Mouse (Mus musculus) bone marrow macrophage, adult 2 months (primary cell): ENCODE results near the gene Itm2b. TPM values are rescaled to one million over a fixed set of nuclear protein-coding genes. Genes with fewer than 3 reads are reported as not detected.

Experiments
- H3K27ac ChIP-seq: 2 replicates; pipeline ENCODE4 v1.5.1; 2012; ENCODE audit warnings: low read depth, low read length; ENCODE audit not compliant: insufficient read depth
- H3K4me1 ChIP-seq: 2 replicates; pipeline ENCODE4 v1.6.1; 2012; ENCODE audit warnings: low read length; ENCODE audit not compliant: control insufficient read depth, insufficient read depth
- H3K4me3 ChIP-seq: 2 replicates; pipeline ENCODE4 v1.5.1; 2012; ENCODE audit warnings: mild to moderate bottlenecking, low read length, moderate library complexity; ENCODE audit not compliant: insufficient read depth
- CTCF ChIP-seq: IDR thresholded peaks from 2 replicates; pipeline ENCODE4 v1.5.1; 2012; ENCODE audit warnings: low read depth, mild to moderate bottlenecking, low read length, moderate library complexity
- POLR2A ChIP-seq: IDR thresholded peaks from 2 replicates; pipeline ENCODE4 v1.6.1; 2012; ENCODE audit warnings: mild to moderate bottlenecking, low read depth, low read length, borderline replicate concordance
- polyA plus RNA-seq: library from polyadenylated mRNA; stranded (reverse); fragments of >200 nt; gene quantifications from 2 replicates; pipeline ENCODE4 v1.2.4, GENCODE M21; 2012; ENCODE audit not compliant: missing spikeins, insufficient read depth, insufficient read length

The Itm2b gene
- polyA plus RNA-seq, 1 experiment, result 6,469 TPM

DNA sequence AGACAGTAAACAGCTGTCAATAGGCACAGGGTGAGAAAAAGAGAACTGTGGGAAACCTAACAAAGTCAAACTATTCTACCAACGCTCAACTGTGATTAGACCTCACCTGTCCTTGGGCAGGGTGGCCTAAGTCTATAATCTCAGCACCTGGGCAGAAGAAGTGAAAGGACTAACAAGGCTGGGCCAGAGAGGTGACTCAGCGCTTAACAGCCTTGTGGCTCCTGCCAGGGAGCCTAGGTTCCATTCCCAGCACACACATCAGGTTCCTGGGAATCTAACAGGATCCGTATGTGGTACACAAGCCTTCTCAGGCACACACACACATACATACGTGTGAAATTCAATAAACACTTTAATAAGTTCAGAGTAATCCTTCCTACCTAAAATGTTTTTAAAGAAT is 13.5 kb downstream of the Itm2b start:
- TF ChIP-seq POLR2A (no peak), CTCF (no peak)
- Histone ChIP-seq H3K27ac (no peak overlapping the region), H3K4me1 (peaks cover 8% of the 10 kb centered on the region; the same call in 1 of the 2 replicates), H3K4me3 (no peak overlapping the region)

DNA sequence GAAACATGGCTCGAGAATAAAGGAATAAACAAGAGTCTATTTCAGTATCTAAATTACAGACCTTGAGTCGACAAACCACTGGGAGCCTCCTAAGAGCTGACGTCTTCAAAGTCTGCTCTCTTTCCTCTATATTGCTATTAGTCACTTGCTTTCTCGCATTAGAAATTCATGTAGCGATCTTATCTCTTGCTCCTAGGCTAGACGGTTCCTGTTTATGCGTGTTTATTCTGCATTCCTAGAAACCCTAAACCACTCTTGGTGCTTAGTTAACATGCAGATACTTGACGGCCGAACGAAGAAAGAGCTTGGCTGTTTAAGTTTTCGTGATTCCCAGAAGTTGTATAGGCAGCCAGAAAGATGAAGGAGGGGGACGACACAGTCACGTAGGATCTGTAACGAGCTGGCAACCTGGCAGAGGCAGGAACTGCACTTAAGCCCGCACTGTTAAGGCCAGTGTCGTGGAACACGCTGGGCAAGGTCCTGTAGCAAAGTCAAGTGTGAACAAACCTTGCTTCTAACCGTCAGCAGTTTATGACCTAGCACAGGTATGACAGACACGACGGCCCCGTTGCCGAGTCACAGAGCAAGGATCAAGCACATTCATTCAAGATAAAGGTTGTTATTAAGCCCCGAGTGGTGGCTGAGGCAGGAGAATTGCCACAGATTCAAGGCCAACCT is 14.3 kb downstream of the Itm2b start:
- H3K4me3 ChIP-seq, result no peak overlapping the region
- TF ChIP-seq CTCF (no peak), POLR2A (no peak)
- no peak overlapping the region for H3K27ac ChIP-seq
- peaks cover 8% of the 10 kb centered on the region; the same call in 1 of the 2 replicates for H3K4me1 ChIP-seq

DNA sequence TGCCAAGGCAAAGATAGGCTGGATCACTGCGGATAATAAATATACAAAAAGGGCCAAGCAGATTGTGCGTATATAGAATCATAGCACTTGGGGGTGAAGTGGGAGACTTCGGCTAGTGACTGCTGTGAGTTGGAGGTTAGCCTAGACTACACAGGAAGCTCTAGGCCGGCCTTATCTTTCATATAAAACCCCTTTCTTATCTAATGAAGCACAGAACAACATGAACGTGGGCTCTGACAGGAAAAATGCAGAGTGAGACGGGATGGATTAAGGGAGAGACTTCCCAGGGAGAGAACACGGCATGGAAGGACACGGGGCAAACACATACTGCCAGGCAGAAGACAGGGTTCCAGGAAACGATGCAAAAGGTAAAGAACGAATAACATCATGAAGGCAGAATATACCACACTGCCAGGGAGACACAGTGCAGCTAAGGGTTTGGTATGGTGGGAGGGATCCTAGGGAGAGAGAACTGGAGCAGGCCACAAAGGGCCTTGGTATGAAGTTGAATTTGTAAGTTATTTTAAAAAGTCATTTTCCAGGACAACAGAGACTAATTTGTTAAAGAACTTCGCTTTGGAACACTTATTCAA is 14.9 kb downstream of the Itm2b start:
- Histone ChIP-seq H3K27ac (no peak overlapping the region), H3K4me3 (no peak overlapping the region), H3K4me1 (peaks cover 6% of the 10 kb centered on the region; the same call in 1 of the 2 replicates)
- TF ChIP-seq POLR2A, result no peak
- no peak for TF ChIP-seq CTCF

DNA sequence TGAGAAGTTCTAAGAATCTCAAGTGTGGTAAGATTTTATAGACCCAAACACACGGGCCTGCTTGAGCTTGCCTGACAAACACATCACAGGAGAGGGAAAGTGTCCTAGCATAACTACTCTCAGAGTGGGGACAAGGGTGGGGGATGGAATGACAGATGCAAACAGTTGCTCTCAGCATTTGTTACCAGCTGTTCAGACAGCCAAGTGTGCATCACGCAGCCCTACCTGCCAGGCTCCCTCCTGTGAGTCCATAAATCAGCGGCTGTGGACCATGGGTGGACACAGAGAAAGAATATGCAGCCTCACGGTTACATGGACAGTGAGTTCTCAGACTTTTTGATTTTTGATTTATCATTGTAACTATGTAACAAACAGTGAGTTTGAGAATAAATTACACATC is 15.5 kb downstream of the Itm2b start:
- H3K4me3 ChIP-seq, result no peak overlapping the region
- TF ChIP-seq POLR2A, result no peak
- TF ChIP-seq CTCF, result no peak
- peaks cover 3% of the 10 kb centered on the region; the same call in 1 of the 2 replicates for H3K4me1 ChIP-seq
- no peak overlapping the region for H3K27ac ChIP-seq

DNA sequence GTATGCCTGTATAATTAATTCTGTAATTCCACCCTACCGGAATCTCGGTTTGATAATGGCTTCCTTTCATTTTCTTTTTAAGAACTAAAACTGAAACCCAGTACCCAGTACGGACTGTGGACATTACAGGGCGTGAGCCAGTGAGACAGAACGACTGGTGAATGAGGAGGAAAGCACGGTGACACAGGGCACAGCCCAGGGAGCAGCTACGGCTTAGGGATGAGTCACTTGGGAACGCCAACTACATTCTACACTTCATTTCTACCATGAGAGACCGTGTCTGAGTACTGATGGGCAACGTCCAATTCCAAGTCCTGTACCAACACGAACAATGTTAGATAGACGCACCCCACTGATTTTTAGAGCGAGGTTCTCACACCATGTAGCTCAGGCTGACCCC is 16.1 kb downstream of the Itm2b start:
- Histone ChIP-seq H3K27ac (no peak overlapping the region), H3K4me1 (no peaks in the 10 kb centered on the region), H3K4me3 (no peak overlapping the region)
- TF ChIP-seq CTCF, result no peak
- no peak for TF ChIP-seq POLR2A

DNA sequence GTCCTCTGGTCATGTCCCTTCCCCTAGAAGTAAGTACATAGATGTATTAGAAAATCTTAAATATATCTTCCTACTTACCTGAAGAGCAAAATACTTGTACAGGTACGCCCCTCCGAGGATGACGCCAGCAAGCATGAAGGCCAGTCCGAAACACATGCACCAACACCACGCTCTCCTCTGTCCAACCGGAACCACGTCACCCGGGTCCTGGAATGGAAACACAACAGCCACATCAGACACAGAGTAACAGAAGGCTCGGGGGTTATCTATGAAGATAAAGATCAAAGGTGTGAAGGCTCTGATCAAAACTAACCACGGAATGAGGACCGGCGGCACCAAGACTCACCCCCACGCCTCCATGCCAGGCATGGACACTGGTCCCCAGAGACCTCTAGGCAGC is 16.9 kb downstream of the Itm2b start:
- no peak overlapping the region for H3K27ac ChIP-seq
- TF ChIP-seq POLR2A (no peak), CTCF (no peak)
- no peaks in the 10 kb centered on the region for H3K4me1 ChIP-seq
- H3K4me3 ChIP-seq, result no peak overlapping the region

DNA sequence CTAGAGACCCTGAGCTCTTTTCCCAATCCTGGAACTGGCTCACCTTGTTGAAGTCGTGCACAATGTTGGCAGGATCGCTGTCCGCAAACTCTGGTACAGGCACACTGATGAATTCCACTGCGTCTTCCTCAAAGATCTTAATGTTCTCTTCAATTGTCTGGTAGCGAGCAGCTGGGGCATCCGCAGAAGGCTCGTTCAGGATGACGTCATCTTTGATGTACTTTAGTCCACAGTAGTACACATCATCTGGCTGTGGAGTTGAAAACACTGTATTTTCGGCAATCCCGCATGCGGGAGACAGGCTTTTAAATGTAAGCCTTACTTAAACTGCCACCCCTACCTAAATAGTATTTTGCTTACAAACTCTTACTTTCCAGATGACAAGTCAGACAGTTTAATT is 18.8 kb downstream of the Itm2b start:
- TF ChIP-seq CTCF (no peak), POLR2A (no peak)
- Histone ChIP-seq H3K4me1 (no peaks in the 10 kb centered on the region), H3K4me3 (no peak overlapping the region), H3K27ac (no peak overlapping the region)

DNA sequence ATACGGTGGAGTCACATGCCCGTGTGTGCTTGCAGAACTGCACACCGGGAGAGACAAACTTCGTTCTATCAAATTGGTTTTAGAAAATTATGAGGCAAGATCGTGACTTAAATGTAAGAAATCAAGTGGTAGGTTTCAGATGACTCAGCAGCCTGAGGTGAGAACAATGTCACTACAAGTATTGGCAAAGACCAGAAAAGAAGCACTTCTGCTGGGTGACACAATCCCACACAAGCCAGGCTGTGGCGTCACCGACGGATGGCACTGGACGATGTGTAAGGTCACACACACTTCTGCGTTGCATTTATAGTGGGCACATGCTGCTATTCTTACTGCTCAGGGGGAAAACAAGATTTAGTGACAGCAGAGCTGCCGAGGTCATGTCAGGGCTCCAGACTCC is 21.3 kb downstream of the Itm2b start:
- Histone ChIP-seq H3K4me3 (no peak overlapping the region), H3K4me1 (no peaks in the 10 kb centered on the region), H3K27ac (no peak overlapping the region)
- TF ChIP-seq CTCF (no peak), POLR2A (no peak)

DNA sequence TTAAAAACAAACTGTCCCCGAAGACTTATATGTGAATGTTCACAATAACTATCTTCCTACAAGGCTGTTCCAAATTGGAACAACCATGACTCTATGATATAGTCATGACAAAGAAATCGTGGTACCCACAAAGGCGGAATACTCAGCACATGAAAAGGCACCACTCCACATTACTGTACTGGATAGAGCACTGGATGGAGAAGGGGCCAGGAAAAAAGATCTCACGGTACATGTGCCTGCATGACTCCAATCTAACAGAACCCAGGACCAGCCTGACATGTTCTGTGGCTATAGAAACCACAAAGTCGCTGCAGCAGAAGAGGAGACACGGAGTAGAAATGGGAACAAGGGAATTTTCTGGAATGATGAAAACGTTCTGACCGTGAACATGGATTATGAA is 30.4 kb downstream of the Itm2b start:
- TF ChIP-seq POLR2A (no peak), CTCF (no peak)
- Histone ChIP-seq H3K4me1 (peaks cover 18% of the 10 kb centered on the region), H3K4me3 (no peak overlapping the region), H3K27ac (no peak overlapping the region)

DNA sequence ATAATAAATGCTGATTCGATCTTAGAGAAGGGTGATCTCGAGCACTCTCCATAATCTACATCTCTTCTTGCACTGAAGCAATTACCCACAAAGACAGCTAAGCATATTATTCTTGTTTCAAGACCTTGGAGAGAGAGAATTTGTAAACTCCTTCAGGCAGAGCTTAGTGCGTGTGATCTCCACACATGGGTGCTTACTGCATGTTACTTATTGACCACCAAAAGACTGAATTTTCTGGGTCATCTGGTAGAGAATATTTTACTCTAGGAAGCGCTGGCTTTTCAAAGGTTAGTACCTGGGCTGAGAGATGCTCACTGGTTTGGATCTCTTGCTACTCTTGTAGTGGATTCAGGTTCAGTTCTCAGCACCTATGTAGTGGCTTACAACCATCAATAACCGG is 34.0 kb downstream of the Itm2b start:
- H3K4me1 ChIP-seq, result peaks cover 24% of the 10 kb centered on the region
- TF ChIP-seq POLR2A, result no peak

DNA sequence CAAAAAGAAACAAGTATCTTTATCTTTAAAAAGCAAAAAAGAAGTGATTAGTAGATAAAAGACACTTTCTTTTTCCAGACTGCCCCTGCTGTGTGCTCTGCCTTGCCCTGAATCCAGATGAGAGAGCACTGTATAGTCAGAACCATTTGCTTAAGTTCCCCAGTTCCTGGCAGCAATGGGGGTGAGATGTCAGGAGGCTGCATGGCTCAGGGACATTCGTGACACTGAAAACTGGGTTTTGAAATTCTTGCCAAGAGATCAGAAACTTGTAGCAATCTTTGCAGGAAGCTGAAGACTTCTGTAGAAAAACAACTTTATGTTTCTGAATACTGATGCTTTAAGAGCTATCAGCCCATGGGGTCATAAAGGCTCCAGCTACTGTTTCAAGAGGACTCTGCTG is 35.1 kb downstream of the Itm2b start:
- H3K4me1 ChIP-seq, result peaks cover 13% of the 10 kb centered on the region
- no peak overlapping the region for H3K27ac ChIP-seq
- TF ChIP-seq POLR2A (no peak), CTCF (no peak)
- H3K4me3 ChIP-seq, result no peak overlapping the region

More for the DNA sequence above, 34.0 kb downstream of the Itm2b start:
- Histone ChIP-seq H3K27ac (no peak overlapping the region), H3K4me3 (no peak overlapping the region)
